Mouse (Mus musculus) embryonic facial prominence, embryonic 11.5 days (tissue): ENCODE data around the gene Rpl23a. TPM values are rescaled to one million over a fixed set of nuclear protein-coding genes. Genes with fewer than 3 reads are reported as not detected.

Experiments
- ATAC-seq: fragments of 200-750 bp; cut with Nextera tagmentation; replicated peaks from 2 replicates; pipeline ENCODE4 v1.8.0; 2017; ENCODE audit warnings: low read depth; ENCODE audit not compliant: insufficient number of reproducible peaks, low FRiP score, low TSS enrichment
- DNase-seq: peaks from one replicate; pipeline ENCODE4 v3.0.0-alpha.2; 2015; ENCODE audit warnings: low spot score
- H3K27ac ChIP-seq: fragments of 300-500 bp; sonication (generic); replicated peaks from 2 replicates; pipeline ENCODE4 v1.5.1; 2014; ENCODE audit warnings: mild to moderate bottlenecking, low read depth, low read length, control low read depth
- H3K27me3 ChIP-seq: fragments of 300-500 bp; sonication (generic); 2 replicates; pipeline ENCODE4 v1.6.1; 2014; ENCODE audit warnings: mild to moderate bottlenecking, low read length, moderate library complexity, mixed read lengths; ENCODE audit not compliant: control insufficient read depth, insufficient read depth
- H3K36me3 ChIP-seq: fragments of 300-500 bp; sonication (generic); replicated peaks from 2 replicates; pipeline ENCODE4 v1.6.1; 2014; ENCODE audit warnings: low read depth, mild to moderate bottlenecking, low read length, moderate library complexity, mixed read lengths; ENCODE audit not compliant: control insufficient read depth, insufficient read depth
- H3K4me1 ChIP-seq: fragments of 300-500 bp; sonication (generic); 2 replicates; pipeline ENCODE4 v1.6.1; 2014; ENCODE audit warnings: low read length, mixed read lengths; ENCODE audit not compliant: control insufficient read depth, insufficient read depth
- H3K4me2 ChIP-seq: fragments of 300-500 bp; sonication (generic); 2 replicates; pipeline ENCODE4 v1.6.1; 2014; ENCODE audit warnings: low read depth, mild to moderate bottlenecking, control low read depth, low read length, moderate library complexity
- H3K4me3 ChIP-seq: fragments of 300-500 bp; sonication (generic); 2 replicates; pipeline ENCODE4 v1.5.1; 2014; ENCODE audit warnings: low read depth, low read length, control low read depth
- H3K9ac ChIP-seq: fragments of 300-500 bp; sonication (generic); replicated peaks from 2 replicates; pipeline ENCODE4 v1.6.1; 2014; ENCODE audit warnings: mild to moderate bottlenecking, control low read depth, low read length
- H3K9me3 ChIP-seq: fragments of 300-500 bp; sonication (generic); replicated peaks from 2 replicates; pipeline ENCODE4 v1.6.1; 2016; ENCODE audit warnings: mild to moderate bottlenecking, low read length, inconsistent platforms, mixed read lengths; ENCODE audit not compliant: control insufficient read depth
- WGBS: fragments of 180-500 bp; shearing (Covaris S2); extraction: QIAGEN DNeasy Blood & Tissue Kit; methylation state at CpG from one replicate; pipeline ENCODE4 v1.1.7; 2014; 5-methylcytosine and 5-hydroxymethylcytosine counted together
- polyA plus RNA-seq: library from polyadenylated mRNA; unstranded; fragments of >200 nt; fragmentation: Nextera tagmentation; extraction: Ambion mirVana; gene quantifications from 2 replicates; pipeline ENCODE4 v1.2.1, GENCODE M21; 2014

The Rpl23a gene
- polyA plus RNA-seq, 1 experiment from 2014 or later = 1,340 TPM

- Histone ChIP-seq H3K4me1 (peaks cover 6% of the 10 kb centered on the region), H3K4me2 (no peak overlapping the region), H3K9ac (no peak overlapping the region), H3K36me3 (peaks cover 29% of the 10 kb centered on the region), H3K4me3 (no peak overlapping the region), H3K9me3 (no peaks in the 10 kb centered on the region), H3K27me3 (no peaks in the 10 kb centered on the region), H3K27ac (no peak overlapping the region)
- 26% methylated on average over 2 of the region's 2 CpGs for WGBS
- ATAC-seq = no peak
- peak; percentile 90 for DNase-seq
These were observed 24.3 kb downstream of the Rpl23a start for GRCm38 (mm10) chr11:78159096-78159495.

GRCm38 (mm10) chr11:78156156-78156699, 27.2 kb downstream of the Rpl23a start:
- peaks cover 20% of the 10 kb centered on the region for H3K36me3 ChIP-seq
- ATAC-seq (no peak), DNase-seq (no peak)
- no peaks in the 10 kb centered on the region; the same call in 1 of the 2 replicates for H3K4me1 ChIP-seq
- WGBS = 72% methylated on average over 6 of the region's 6 CpGs
- no peak overlapping the region for H3K4me3 ChIP-seq
- no peaks in the 10 kb centered on the region for H3K9me3 ChIP-seq
- H3K4me2 ChIP-seq = no peak overlapping the region
- H3K9ac ChIP-seq = no peak overlapping the region
- H3K27me3 ChIP-seq = no peaks in the 10 kb centered on the region
- no peak overlapping the region for H3K27ac ChIP-seq

GRCm38 (mm10) chr11:78155674-78156073, 27.7 kb downstream of the Rpl23a start:
- Histone ChIP-seq H3K4me3 (no peak overlapping the region), H3K27ac (no peak overlapping the region), H3K9me3 (no peaks in the 10 kb centered on the region), H3K4me2 (no peak overlapping the region), H3K9ac (no peak overlapping the region), H3K4me1 (no peaks in the 10 kb centered on the region; the same call in 1 of the 2 replicates), H3K36me3 (peaks cover 21% of the 10 kb centered on the region), H3K27me3 (no peaks in the 10 kb centered on the region)
- DNase-seq (no peak), ATAC-seq (no peak)
- WGBS = 65% methylated on average over 5 of the region's 5 CpGs

GRCm38 (mm10) chr11:78153778-78154177, 29.6 kb downstream of the Rpl23a start:
- ATAC-seq (no peak), DNase-seq (no peak)
- Histone ChIP-seq H3K27me3 (no peaks in the 10 kb centered on the region), H3K9ac (no peak overlapping the region), H3K4me3 (no peak overlapping the region), H3K36me3 (peaks cover 15% of the 10 kb centered on the region), H3K27ac (no peak overlapping the region), H3K4me1 (no peaks in the 10 kb centered on the region; the same call in 1 of the 2 replicates), H3K4me2 (no peak overlapping the region), H3K9me3 (no peaks in the 10 kb centered on the region)
- WGBS = 88% methylated on average over 13 of the region's 13 CpGs

- H3K36me3 ChIP-seq = peaks cover 15% of the 10 kb centered on the region
- no peak overlapping the region for H3K4me2 ChIP-seq
- no peaks in the 10 kb centered on the region for H3K27me3 ChIP-seq
- DNase-seq (no peak), ATAC-seq (no peak)
- WGBS = 78% methylated on average over 9 of the region's 9 CpGs
- no peak overlapping the region for H3K27ac ChIP-seq
- no peaks in the 10 kb centered on the region for H3K9me3 ChIP-seq
- no peaks in the 10 kb centered on the region; the same call in 1 of the 2 replicates for H3K4me1 ChIP-seq
- H3K4me3 ChIP-seq = no peak overlapping the region
- H3K9ac ChIP-seq = no peak overlapping the region
These were observed 30.8 kb downstream of the Rpl23a start for GRCm38 (mm10) chr11:78152299-78153231.

- peaks cover 13% of the 10 kb centered on the region for H3K36me3 ChIP-seq
- no peaks in the 10 kb centered on the region for H3K27me3 ChIP-seq
- 28% methylated on average over 1 of the region's 1 CpGs for WGBS
- no peak overlapping the region for H3K27ac ChIP-seq
- H3K9me3 ChIP-seq = no peaks in the 10 kb centered on the region
- ATAC-seq (no peak), DNase-seq (peak; percentile 47)
- no peak overlapping the region for H3K4me3 ChIP-seq
- no peaks in the 10 kb centered on the region for H3K4me1 ChIP-seq
- H3K9ac ChIP-seq = no peak overlapping the region
- H3K4me2 ChIP-seq = no peak overlapping the region
These were observed 32.2 kb downstream of the Rpl23a start for GRCm38 (mm10) chr11:78151161-78151560.

GRCm38 (mm10) chr11:78146707-78147543, 36.5 kb downstream of the Rpl23a start:
- 90% methylated on average over 6 of the region's 6 CpGs for whole genome bisulfite sequencing

More at GRCm38 (mm10) chr11:78146707-78147543, 36.5 kb downstream of the Rpl23a start:
- Histone ChIP-seq H3K36me3 (peaks cover 8% of the 10 kb centered on the region), H3K4me3 (no peak overlapping the region), H3K27ac (no peak overlapping the region), H3K27me3 (no peaks in the 10 kb centered on the region), H3K4me2 (no peak overlapping the region), H3K9me3 (no peaks in the 10 kb centered on the region), H3K9ac (no peak overlapping the region), H3K4me1 (no peaks in the 10 kb centered on the region)
- DNase-seq = no peak
- no peak for ATAC-seq
